Mouse (Mus musculus) CH12.LX (cell line): ENCODE results near the gene Grip1. TPM values are rescaled to one million over a fixed set of nuclear protein-coding genes. Genes with fewer than 3 reads are reported as not detected.
A peak's percentile ranks its signal among the peaks of the same experiment; 100 is the strongest.

Experiments used
- DNase-seq: peaks from one replicate; pipeline ENCODE4 v3.0.0-alpha.2; 2013; ENCODE audit errors: extremely low read depth
- H3K27ac ChIP-seq: 2 replicates; pipeline ENCODE4 v1.5.1; 2012; ENCODE audit warnings: low read depth, mild to moderate bottlenecking, control low read depth, moderate library complexity; ENCODE audit not compliant: insufficient read depth
- H3K27me3 ChIP-seq: replicated peaks from 2 replicates; pipeline ENCODE3; 2012; ENCODE audit warnings: inconsistent platforms
- H3K36me3 ChIP-seq, 2 experiments: replicated peaks in 1 of 2; 2 replicates each; pipeline versions ENCODE3 to v1.6.1; 2012; ENCODE audit warnings: inconsistent platforms in 1 of 2, low read length in 1 of 2, mild to moderate bottlenecking in 1 of 2, mixed read lengths in 1 of 2, moderate library complexity in 1 of 2; ENCODE audit not compliant: control insufficient read depth in 1 of 2, insufficient read depth in 1 of 2
- H3K4me1 ChIP-seq, 2 experiments: 2 replicates each; pipeline ENCODE4 v1.6.1; 2012; ENCODE audit warnings: inconsistent platforms in 1 of 2, moderate library complexity in 1 of 2; ENCODE audit not compliant: insufficient read depth in 2 of 2, control insufficient read depth in 1 of 2
- H3K4me2 ChIP-seq: 2 replicates; pipeline ENCODE4 v1.6.1; 2012; ENCODE audit warnings: low read depth, mild to moderate bottlenecking, control low read depth; ENCODE audit not compliant: poor library complexity, insufficient read depth, severe bottlenecking
- H3K4me3 ChIP-seq, 3 experiments: fragments of 150-350 bp in 1 of 3; sonication (generic) in 1 of 3; replicated peaks in 1 of 3; 2 replicates each; pipeline versions ENCODE3 to v1.5.1; 2011 to 2012; ENCODE audit warnings: low read depth in 2 of 3, low read length in 2 of 3, mild to moderate bottlenecking in 2 of 3, moderate library complexity in 2 of 3, control low read depth in 1 of 3, improper control_type of control experiment in 1 of 3, inconsistent platforms in 1 of 3, mixed read lengths in 1 of 3; ENCODE audit not compliant: poor library complexity in 1 of 3
- H3K79me2 ChIP-seq: replicated peaks from 2 replicates; pipeline ENCODE4 v1.6.1; 2012; ENCODE audit warnings: mild to moderate bottlenecking, moderate library complexity; ENCODE audit not compliant: control insufficient read depth, poor library complexity, insufficient read depth, severe bottlenecking; ENCODE audit errors: extremely low read depth
- H3K9ac ChIP-seq: 2 replicates; pipeline ENCODE4 v1.6.1; 2012; ENCODE audit warnings: low read depth, mild to moderate bottlenecking, control low read depth, moderate library complexity; ENCODE audit not compliant: insufficient read depth
- H3K9me3 ChIP-seq: replicated peaks from 2 replicates; pipeline ENCODE3; 2012; ENCODE audit warnings: low read length, inconsistent platforms, mixed read lengths
- CHD2 ChIP-seq: IDR thresholded peaks from 2 replicates; pipeline ENCODE4 v1.6.1; 2011; ENCODE audit warnings: low read length, improper control_type of control experiment
- E2F4 ChIP-seq: IDR thresholded peaks from 2 replicates; pipeline ENCODE4 v1.6.1; 2011; ENCODE audit warnings: low read depth, low read length, improper control_type of control experiment; ENCODE audit not compliant: insufficient replicate concordance
- EP300 ChIP-seq: IDR thresholded peaks from 2 replicates; pipeline ENCODE4 v1.6.1; 2011; ENCODE audit warnings: low read length, improper control_type of control experiment
- ETS1 ChIP-seq: conservative IDR thresholded peaks from 2 replicates; pipeline ENCODE4 v1.6.1; 2012; ENCODE audit warnings: low read depth, mild to moderate bottlenecking, inconsistent platforms, low read length, improper control_type of control experiment, moderate library complexity
- GABPA ChIP-seq: IDR thresholded peaks from 2 replicates; pipeline ENCODE4 v1.6.1; 2012; ENCODE audit warnings: low read depth, low read length, improper control_type of control experiment, inconsistent platforms; ENCODE audit not compliant: insufficient replicate concordance
- HCFC1 ChIP-seq: IDR thresholded peaks from 2 replicates; pipeline ENCODE4 v1.6.1; 2012; ENCODE audit warnings: low read depth, mild to moderate bottlenecking, inconsistent platforms, low read length, improper control_type of control experiment
- IRF4 ChIP-seq: IDR thresholded peaks from 2 replicates; pipeline ENCODE4 v1.6.1; 2014; ENCODE audit warnings: low read depth, mild to moderate bottlenecking, inconsistent platforms, low read length, improper control_type of control experiment
- JUN ChIP-seq: IDR thresholded peaks from 2 replicates; pipeline ENCODE4 v1.6.1; 2011; ENCODE audit warnings: low read depth, mild to moderate bottlenecking, low read length, improper control_type of control experiment, moderate library complexity; ENCODE audit not compliant: insufficient read depth
- JUND ChIP-seq: conservative IDR thresholded peaks from 2 replicates; pipeline ENCODE4 v1.6.1; 2011; ENCODE audit warnings: low read depth, low read length, improper control_type of control experiment
- MAX ChIP-seq: IDR thresholded peaks from 2 replicates; pipeline ENCODE4 v1.6.1; 2011; ENCODE audit warnings: low read length, improper control_type of control experiment
- MAZ ChIP-seq: IDR thresholded peaks from 2 replicates; pipeline ENCODE4 v1.6.1; 2012; ENCODE audit warnings: low read depth, mild to moderate bottlenecking, inconsistent platforms, low read length, improper control_type of control experiment, moderate library complexity
- MEF2A ChIP-seq: IDR thresholded peaks from 2 replicates; pipeline ENCODE4 v1.6.1; 2014; ENCODE audit warnings: low read depth, mild to moderate bottlenecking, inconsistent platforms, low read length, improper control_type of control experiment, borderline replicate concordance
- MXI1 ChIP-seq: IDR thresholded peaks from 2 replicates; pipeline ENCODE4 v1.6.1; 2011; ENCODE audit warnings: mild to moderate bottlenecking, low read depth, low read length, improper control_type of control experiment
- MYC ChIP-seq: IDR thresholded peaks from 2 replicates; pipeline ENCODE4 v1.6.1; 2011; ENCODE audit warnings: low read depth, mild to moderate bottlenecking, improper control_type of control experiment, low read length
- NELFE ChIP-seq: IDR thresholded peaks from 2 replicates; pipeline ENCODE4 v1.6.1; 2011; ENCODE audit warnings: low read depth, low read length, improper control_type of control experiment
- NRF1 ChIP-seq: IDR thresholded peaks from 2 replicates; pipeline ENCODE4 v1.6.1; 2014; ENCODE audit warnings: low read depth, mild to moderate bottlenecking, inconsistent platforms, low read length, improper control_type of control experiment, moderate library complexity
- PAX5 ChIP-seq: IDR thresholded peaks from 2 replicates; pipeline ENCODE4 v1.6.1; 2012; ENCODE audit warnings: low read length, inconsistent platforms, mixed read lengths
- POLR2A ChIP-seq: IDR thresholded peaks from 2 replicates; pipeline ENCODE4 v1.6.1; 2011; ENCODE audit warnings: low read depth, mild to moderate bottlenecking, improper control_type of control experiment, low read length
- RAD21 ChIP-seq: IDR thresholded peaks from 2 replicates; pipeline ENCODE4 v1.6.1; 2011; ENCODE audit warnings: low read depth, mild to moderate bottlenecking, low read length, improper control_type of control experiment, moderate library complexity
- RCOR1 ChIP-seq: conservative IDR thresholded peaks from 2 replicates; pipeline ENCODE4 v1.6.1; 2012; ENCODE audit warnings: low read depth, mild to moderate bottlenecking, inconsistent platforms, low read length, improper control_type of control experiment
- TBP ChIP-seq: conservative IDR thresholded peaks from 2 replicates; pipeline ENCODE4 v1.6.1; 2011; ENCODE audit warnings: low read depth, low read length, improper control_type of control experiment
- USF1 ChIP-seq: IDR thresholded peaks from 2 replicates; pipeline ENCODE4 v1.6.1; 2014; ENCODE audit warnings: low read depth, mild to moderate bottlenecking, inconsistent platforms, low read length, improper control_type of control experiment
- USF2 ChIP-seq: conservative IDR thresholded peaks from 2 replicates; pipeline ENCODE4 v1.6.1; 2011; ENCODE audit warnings: low read depth, low read length, improper control_type of control experiment
- ZC3H11A ChIP-seq: IDR thresholded peaks from 2 replicates; pipeline ENCODE4 v1.6.1; 2012; ENCODE audit warnings: low read depth, mild to moderate bottlenecking, inconsistent platforms, low read length, improper control_type of control experiment
- dilution Hi-C: fragments of 300-500 bp; cut with MboI; formaldehyde crosslinking; loops from 2 replicates; pipeline ENCODE4 v1.14.3; 2020; ENCODE audit warnings: low sequenced_read_pairs; ENCODE audit not compliant: extremely low pct_unique_long_range_greater_than_20kb, extremely low pct_ligation_motif_present
- in situ Hi-C: fragments of 300-500 bp; cut with MboI; formaldehyde crosslinking; loops from 3 replicates; pipeline ENCODE4 v1.14.3; 2019; ENCODE audit warnings: low sequenced_read_pairs, low pct_ligation_motif_present, low pct_unique_long_range_greater_than_20kb, mixed read lengths
- polyA plus RNA-seq: library from polyadenylated mRNA; unstranded; fragments of >175 nt; gene quantifications from 2 replicates; pipeline ENCODE4 v1.2.1, GENCODE M21; 2012; ENCODE audit warnings: low read depth; ENCODE audit not compliant: insufficient read length
- total RNA-seq, 2 experiments: library from RNA; depleted of rRNA; stranded (reverse); fragments of 300-350 nt in 1 of 2; fragments of >200 nt in 1 of 2; gene quantifications; 2 replicates each; pipeline ENCODE4 v1.2.3; 2012 to 2014

Gene Grip1
- total and polyA plus RNA-seq, 3 experiments: 0.09 to 0.33 (median 0.13) TPM

DNA sequence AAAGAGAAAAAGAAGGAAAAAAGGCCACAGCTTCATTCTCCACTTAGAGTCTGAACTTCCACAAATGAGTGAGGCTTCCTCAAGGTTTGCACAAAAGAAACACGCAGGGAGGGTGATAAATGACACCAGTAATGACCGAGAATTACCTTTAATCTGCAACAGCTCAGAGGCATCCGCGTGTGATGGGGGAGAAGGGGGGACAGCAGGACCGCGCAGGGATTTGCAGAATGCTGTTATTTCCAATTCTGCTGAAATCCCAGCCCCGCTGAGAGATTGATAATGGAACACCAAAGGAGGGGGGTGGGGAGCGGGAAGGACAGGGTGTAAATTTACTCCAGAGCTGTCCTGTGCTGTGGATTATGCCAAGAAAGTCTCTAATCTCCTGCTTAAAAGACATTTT, 352.5 kb downstream of the Grip1 start:
- H3K27me3 ChIP-seq: no peaks in the 10 kb centered on the region
- in situ Hi-C loops: loop anchor here (10.0 kb wide), 2 partner anchors 49 to 319 kb away; no protein-coding TSS in a partner anchor
- dilution Hi-C loops: no loop called here

DNA sequence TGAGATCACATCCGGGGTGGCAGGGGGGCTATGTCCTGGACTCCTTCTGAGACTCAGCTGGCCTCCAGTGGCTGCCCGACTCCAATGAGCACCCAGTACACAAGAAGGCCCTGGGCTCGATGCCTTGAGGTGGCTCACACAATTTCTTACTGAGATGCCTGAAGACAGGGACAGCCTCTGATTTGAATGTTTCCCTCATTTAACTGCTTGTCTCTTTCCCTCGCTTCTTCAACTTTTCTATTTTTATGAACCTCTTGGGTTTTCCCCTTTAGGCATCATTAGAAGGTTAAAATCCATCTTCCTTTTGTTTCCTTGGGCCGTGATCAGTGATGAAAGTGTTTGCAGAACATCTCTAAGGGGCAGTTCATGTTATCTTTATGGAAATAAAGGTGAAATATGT, 354.8 kb downstream of the Grip1 start:
- Histone ChIP-seq H3K36me3 (no peaks in the 10 kb centered on the region), H3K9me3 (peaks cover 5% of the 10 kb centered on the region), H3K27me3 (no peaks in the 10 kb centered on the region), H3K79me2 (no peaks in the 10 kb centered on the region), H3K4me1 (peaks cover 28 to 73% of the 10 kb centered on the region in 2 experiments), H3K4me2 (no peak overlapping the region), H3K4me3 (no peak overlapping the region), H3K27ac (peak overlapping the region; percentile 35; the same call in 1 of the 2 replicates), H3K9ac (no peak overlapping the region)
- no peak; the same call in 1 of the 2 replicates for TF ChIP-seq IRF4
- TF ChIP-seq E2F4: no peak
- 0 out of 2 replicates have a peak, but pooled peaks have one; percentile 21 for TF ChIP-seq TBP
- TF ChIP-seq MEF2A: peak; percentile 83
- TF ChIP-seq RAD21: no peak
- no peak for TF ChIP-seq MYC
- no peak for TF ChIP-seq RCOR1
- no peak for TF ChIP-seq PAX5
- TF ChIP-seq ETS1: peak; percentile 65
- peak; percentile 44 for TF ChIP-seq EP300
- dilution Hi-C loops (no loop called here), in situ Hi-C loops (loop anchor here (10.0 kb wide), 2 partner anchors 46 to 316 kb away; no protein-coding TSS in a partner anchor)
- DNase-seq: peak; percentile 53

More for the DNA sequence above, 352.5 kb downstream of the Grip1 start:
- no peaks in the 10 kb centered on the region for H3K79me2 ChIP-seq
- H3K27ac ChIP-seq: no peak overlapping the region
- no peaks in the 10 kb centered on the region for H3K36me3 ChIP-seq
- no peak overlapping the region for H3K4me2 ChIP-seq
- H3K9me3 ChIP-seq: peaks cover 5% of the 10 kb centered on the region
- DNase-seq: no peak
- H3K4me3 ChIP-seq: no peak overlapping the region
- TF ChIP-seq HCFC1 (no peak), NRF1 (no peak), MAZ (no peak), ZC3H11A (no peak), JUN (no peak), CHD2 (no peak), NELFE (no peak), ETS1 (no peak), TBP (no peak), JUND (no peak), GABPA (no peak), MEF2A (no peak), MAX (no peak), USF1 (no peak), USF2 (no peak), EP300 (no peak), POLR2A (no peak), MXI1 (no peak), E2F4 (no peak), IRF4 (no peak)
- no peak overlapping the region for H3K9ac ChIP-seq
- peaks cover 28 to 73% of the 10 kb centered on the region in 2 experiments for H3K4me1 ChIP-seq
